Mouse (Mus musculus) mouse embryonic stem cell (cell line): Measurements from ENCODE around the gene Bcor.

Experiments used
- in situ Hi-C, 2 experiments: fragments of 300-500 bp; cut with MboI; formaldehyde crosslinking; loops; 1 replicate in 1 of 2; 3 replicates in 1 of 2; pipeline ENCODE4 v1.14.3; 2019 to 2020; ENCODE audit warnings: low sequenced_read_pairs in 2 of 2, low pct_unique_long_range_greater_than_20kb in 1 of 2, mixed read lengths in 1 of 2; ENCODE audit not compliant: unreplicated experiment in 1 of 2

Gene Bcor

DNA sequence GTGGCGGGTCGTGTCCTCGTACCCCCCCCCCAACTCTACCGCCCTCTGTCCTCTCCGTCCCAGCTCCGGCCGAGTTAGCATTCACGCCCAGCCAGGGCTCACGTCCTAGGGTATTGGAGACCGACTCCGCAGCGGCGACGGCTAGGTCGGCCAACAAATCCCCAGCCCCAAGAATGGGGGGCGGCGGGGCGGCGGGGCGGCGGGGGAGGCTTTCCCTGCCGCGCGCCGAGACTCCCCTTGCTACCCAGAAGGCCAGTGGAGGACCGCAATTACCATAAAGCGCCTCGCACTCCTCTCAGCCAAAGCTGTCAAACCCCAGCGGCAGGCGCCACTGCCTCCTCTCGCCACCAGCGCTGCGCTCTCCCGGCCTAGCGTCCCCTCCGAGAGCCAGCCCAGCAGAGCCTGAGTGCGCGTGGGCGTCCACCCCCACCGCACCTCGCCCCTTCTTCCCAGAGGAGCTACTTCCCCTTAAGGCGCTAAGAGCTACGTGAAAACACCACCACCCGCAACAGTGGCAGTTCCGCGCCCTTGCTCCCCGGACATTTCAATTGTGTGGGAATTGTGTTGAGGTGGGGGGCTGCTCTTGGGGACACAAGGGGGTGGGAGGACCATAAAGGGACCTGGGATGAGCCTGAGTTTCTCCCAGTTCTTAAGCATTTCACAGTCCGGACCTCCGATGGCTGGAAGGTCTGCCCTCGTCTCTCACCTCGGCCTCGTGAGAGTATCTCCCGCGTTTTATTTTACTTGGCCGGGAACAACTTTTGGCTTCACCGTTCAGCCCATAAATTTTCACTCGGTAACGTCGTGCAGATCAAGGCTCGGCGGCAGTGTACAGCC lies 79.0 kb downstream of the Bcor start:
- in situ Hi-C loops, result no loop called here

- in situ Hi-C loops, result no loop called here
Measured at GRCm38 (mm10) chrX:12080095-12080903, 79.9 kb downstream of the Bcor start.

DNA sequence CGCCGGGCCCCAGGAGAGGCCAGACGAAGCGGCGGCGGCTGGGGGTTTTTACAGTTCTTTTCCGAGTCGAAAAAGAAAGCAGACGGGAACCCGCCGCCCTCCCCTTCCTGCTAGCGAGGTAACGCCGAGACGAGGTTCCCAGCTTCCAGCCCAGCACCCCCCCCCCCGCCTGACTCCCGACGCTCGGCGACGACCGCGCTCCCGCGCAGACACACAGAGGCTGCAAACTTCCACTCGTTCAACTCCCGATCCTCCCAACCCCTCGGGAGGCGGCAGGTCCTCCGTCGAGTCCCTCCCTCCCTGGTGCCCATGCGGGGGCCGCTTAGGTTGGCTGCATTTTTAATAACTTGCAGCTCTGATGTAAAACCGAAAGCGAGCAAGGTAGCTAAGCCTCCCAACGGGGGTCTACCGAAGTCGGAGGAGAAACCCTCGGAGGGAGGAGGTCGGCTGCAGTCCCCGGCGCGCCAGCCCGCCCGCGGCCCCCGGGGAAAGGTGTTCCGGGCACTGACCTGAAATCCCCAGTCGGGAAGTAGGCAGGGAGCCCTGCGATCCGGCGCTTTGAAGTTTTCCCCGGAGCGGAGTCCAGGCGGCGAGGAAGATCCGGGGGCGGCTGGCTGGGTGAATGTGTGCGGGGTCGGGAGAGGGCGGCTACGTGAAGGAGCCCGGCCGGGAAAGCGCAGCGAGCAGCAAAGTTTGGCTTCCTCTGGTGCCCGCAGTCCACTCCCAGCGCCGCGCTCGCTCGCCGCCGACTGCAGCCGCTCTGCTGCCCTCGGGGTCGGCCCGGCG lies 80.7 kb downstream of the Bcor start:
- in situ Hi-C loops, result loop anchor here in 1 of 2 experiments (10.0 kb wide), 1 partner anchor 75 kb away; no protein-coding TSS in a partner anchor

DNA sequence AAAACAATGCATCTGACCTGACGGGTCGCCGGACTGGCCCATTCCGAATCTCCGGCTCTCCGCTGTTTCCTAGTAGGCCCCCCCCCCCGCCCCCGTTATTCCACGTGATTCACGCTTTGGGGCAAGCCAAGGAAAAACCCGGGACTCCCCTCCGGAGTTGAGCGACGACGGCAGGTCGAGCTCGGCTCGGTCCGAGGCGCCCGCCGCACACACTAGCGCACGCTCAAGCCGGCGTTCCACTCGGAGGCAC lies 81.2 kb downstream of the Bcor start:
- in situ Hi-C loops, result loop anchor here in 1 of 2 experiments (10.0 kb wide), 1 partner anchor 74 kb away; no protein-coding TSS in a partner anchor

DNA sequence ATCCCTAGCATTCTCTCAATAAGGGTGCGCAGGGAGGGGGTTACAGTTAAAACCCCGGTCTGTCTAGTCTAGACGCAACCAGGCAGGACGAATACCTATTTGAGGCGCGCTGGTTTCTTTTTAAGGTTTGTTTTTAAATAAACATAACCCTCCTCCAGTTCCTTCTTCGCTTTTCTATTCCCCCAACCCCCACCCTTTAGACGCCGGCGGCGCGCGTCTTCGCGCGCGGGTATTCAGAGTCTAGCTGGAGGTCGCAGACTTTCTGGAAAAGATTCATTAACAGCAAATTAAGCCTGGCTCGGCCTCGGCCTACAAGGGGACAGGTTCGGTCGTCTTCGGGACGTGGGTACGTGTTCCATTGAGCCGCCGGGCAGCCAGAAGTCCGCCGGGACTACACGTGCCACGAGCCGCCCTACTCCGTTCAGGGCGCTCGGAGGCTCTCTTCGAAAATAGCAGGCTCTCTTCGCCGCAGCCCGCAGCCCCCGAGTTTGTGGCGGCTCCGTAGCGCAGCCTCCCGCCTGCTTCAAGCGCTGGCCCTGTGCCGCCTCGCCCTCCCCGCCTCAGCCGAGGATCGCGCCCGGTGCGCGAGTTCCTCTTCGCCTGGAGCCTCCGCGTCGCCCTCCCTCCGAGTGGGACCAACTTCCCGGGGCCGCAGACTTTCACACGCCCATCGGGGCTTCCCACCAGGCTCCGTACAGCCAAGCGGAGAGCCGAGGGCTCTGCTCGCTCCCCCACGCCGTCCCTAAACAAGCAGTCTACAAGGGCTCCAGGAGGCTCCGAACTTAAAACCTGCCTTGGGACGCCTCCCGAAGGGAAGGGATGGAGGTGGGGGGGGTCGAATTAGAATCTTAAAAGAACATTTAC lies 81.7 kb downstream of the Bcor start:
- in situ Hi-C loops, result loop anchor here in 1 of 2 experiments (10.0 kb wide), 1 partner anchor 74 kb away; no protein-coding TSS in a partner anchor

GRCm38 (mm10) chrX:12077601-12077980 lies 82.6 kb downstream of the Bcor start:
- in situ Hi-C loops, result loop anchor here in 1 of 2 experiments (10.0 kb wide), 1 partner anchor 73 kb away; no protein-coding TSS in a partner anchor

GRCm38 (mm10) chrX:12076763-12077600 lies 83.2 kb downstream of the Bcor start:
- in situ Hi-C loops, result loop anchor here in 1 of 2 experiments (10.0 kb wide), 1 partner anchor 72 kb away; no protein-coding TSS in a partner anchor

DNA sequence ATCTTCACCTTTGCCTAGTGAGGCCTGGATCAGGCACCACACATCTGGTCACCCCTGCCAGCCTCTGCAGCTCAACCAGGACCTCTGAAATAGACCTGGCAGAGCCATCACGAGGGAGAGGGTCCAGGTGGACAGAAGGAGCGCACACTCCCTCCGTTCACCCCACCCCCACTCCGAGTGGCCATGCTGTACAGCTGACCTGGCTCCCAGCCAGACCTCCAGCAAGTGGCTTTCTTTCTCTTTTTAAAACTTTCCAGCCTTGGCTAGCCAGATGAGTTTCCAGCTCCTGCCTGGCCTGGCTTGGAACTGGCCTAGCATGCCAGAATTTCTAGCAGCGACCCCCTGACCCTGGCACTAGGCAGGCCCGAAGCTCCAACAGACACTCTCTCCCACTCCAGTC lies 87.4 kb downstream of the Bcor start:
- in situ Hi-C loops, result loop anchor here in 1 of 2 experiments (10.0 kb wide), 1 partner anchor 68 kb away; no protein-coding TSS in a partner anchor

GRCm38 (mm10) chrX:12068978-12069724 lies 91.0 kb downstream of the Bcor start:
- in situ Hi-C loops, result no loop called here

DNA sequence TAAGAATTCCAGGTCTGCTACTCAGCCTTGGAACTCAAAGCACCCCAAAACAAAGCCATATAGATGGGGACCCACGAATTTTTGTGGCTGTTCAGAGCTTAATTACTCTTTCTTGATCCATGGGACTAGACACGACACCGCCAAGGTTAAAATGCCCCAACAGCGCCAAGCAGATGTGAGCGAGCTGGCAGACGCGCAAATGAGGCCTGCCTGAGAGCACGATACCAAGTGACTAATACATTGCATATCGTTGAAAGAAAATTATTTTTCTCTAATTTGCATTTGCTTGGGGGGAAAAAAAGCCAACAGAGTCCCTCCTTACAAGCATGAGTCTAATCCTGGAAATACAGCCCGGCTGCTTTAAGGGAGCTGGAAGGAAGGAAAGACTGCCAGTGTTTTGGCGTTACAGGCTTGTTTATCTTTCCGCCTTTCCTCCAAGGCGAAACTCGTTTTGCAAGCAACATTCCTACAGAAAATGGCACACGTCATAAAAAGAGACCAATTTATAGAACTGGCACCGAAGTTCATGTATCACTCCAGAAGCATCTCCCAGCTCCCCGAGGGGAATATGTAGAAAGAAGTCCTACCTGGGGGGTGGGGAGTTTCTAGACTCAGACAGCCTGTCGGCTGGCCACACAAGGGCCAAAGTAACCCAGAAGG lies 92.2 kb downstream of the Bcor start:
- in situ Hi-C loops, result no loop called here

GRCm38 (mm10) chrX:12067031-12067430 lies 93.1 kb downstream of the Bcor start:
- in situ Hi-C loops, result no loop called here

DNA sequence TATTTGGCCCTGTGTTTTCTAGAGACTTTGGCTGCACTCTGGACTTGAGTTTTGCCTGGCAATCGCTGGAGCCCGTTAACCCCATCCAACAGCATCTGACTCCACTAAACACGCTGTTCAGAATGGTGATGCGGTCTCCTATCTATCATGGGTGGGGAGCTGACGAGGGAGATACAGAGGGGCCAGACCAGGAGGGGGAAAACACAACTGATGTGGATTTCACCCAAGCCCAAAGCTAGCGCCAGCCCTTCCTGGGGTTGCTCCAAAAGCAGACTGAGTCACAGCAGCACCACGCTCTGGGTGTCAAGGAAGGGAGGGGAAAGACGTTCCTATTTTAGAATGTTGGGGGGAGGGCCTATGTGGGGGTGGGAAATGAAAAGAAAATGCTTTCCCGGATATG lies 94.4 kb downstream of the Bcor start:
- in situ Hi-C loops, result no loop called here

- in situ Hi-C loops, result no loop called here
Measured at GRCm38 (mm10) chrX:12062932-12063260, 97.3 kb downstream of the Bcor start.

DNA sequence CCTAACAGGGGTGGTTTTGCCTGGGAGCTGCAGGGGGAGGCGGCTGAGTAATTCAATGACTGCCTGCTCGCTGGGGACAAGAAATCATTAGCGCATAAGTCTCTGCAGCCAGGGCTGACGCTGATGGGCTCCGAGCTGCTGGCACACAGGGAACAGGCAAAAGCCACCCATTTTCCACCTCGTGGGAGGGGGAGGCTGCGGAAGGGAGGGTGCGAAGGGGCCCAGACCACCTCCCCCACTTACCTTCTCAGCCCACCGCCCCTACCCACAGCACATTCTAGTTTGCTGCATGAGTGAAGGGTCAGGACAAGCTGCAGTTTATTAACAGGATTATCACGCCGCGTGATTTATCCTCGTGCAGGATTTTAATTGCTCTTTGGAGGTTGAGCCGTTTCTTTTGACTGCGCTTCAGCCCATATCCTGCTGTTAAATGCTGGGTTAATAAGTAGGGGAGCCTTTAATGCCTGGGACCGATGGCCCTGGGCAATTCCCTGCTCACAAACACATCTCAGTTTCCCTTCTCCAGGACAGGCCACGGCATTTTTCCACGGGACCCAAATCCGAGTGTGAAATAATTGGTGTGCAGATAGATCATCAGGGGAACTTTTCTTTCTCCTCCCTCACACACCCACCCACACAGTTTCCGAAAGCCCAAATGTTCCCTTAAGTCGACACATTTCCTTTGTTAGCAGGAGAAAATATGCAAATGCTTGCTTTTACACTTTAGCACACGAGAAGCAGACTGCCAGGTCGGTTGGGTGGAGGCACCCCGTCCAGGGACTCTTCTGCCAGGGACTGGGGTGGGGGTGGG lies 97.8 kb downstream of the Bcor start:
- in situ Hi-C loops, result no loop called here

GRCm38 (mm10) chrX:12060848-12061247 lies 99.3 kb downstream of the Bcor start:
- in situ Hi-C loops, result no loop called here
